Mouse (Mus musculus): ENCODE data around the gene Nptxr.

Gene Nptxr

GRCm38 (mm10) chr15:79804352-79805071, at the start of gene Nptxr:
TSS of gene Nptxr (minus strand) at chr15:79804766.
- DNase-seq (ENCODE audit: low read depth, low spot score), result peak; percentile 33

GRCm38 (mm10) chr15:79850143-79850542, 45.6 kb upstream of the Nptxr start:
- DNase-seq (ENCODE audit: low read depth, low spot score), result no peak

DNA sequence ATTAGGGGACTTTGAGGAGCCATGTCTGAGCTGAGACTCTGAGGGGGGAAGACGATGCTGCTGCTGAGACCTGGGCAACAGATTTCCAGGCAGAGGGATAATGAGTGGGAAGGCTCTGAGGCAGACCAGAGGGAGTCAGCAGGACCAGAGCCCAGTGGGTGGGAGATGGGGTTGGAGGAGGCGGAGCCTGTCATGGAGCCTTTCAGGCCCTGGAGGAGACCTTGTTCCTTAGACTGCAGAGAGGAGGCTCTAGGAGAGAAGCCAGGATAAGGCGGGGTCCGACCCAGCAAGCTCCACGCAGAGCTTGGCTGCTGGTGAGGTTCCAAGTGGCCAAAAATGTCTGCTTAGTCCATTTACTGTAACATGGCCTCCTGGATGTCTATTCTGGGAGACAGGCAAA, 42.5 kb upstream of the Nptxr start:
- no peak for DNase-seq (ENCODE audit: low read depth, low spot score)

GRCm38 (mm10) chr15:79845986-79846385, 41.4 kb upstream of the Nptxr start:
- no peak for DNase-seq (ENCODE audit: low read depth, low spot score)

GRCm38 (mm10) chr15:79842985-79843384, 38.4 kb upstream of the Nptxr start:
- no peak for DNase-seq (ENCODE audit: low read depth, low spot score)

DNA sequence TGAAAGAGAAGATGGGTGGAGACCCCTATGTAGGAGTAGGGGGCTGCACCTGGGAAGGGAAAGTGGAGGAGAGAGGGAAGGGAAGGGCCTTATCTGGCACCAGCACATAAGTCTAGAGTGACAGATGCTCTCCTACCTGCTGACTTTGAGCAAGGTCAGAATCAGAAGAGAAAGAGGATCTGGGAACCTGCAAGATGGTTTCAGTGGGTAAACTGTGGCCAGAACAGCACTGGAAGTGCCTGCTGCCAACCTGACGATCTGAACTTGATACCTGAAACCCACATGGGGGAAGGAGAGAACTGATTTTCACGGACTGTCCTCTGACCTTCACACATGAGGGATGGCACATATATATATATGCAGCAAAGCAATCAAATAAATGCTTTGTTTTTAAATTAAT, 35.7 kb upstream of the Nptxr start:
- DNase-seq (ENCODE audit: low read depth, low spot score), result no peak

DNA sequence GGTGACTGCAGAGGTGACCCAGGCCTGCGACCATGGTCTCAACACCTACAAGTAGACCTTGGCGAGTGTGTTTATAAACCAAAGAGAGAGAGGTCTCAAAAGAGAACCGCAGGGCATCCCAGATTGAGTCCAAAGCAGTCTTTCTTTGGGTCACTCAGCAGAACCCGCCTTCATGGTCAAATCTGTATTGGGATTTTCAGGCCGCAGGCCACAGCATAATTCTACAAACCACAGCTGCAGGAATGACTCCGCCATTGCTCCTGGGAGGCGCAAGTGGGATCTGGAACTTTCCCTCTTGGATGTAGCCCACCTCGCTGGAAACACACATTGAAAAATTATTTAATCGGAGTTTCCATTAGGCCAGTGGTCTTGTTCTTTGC, 30.3 kb upstream of the Nptxr start:
- DNase-seq (ENCODE audit: low read depth, low spot score), result no peak

DNA sequence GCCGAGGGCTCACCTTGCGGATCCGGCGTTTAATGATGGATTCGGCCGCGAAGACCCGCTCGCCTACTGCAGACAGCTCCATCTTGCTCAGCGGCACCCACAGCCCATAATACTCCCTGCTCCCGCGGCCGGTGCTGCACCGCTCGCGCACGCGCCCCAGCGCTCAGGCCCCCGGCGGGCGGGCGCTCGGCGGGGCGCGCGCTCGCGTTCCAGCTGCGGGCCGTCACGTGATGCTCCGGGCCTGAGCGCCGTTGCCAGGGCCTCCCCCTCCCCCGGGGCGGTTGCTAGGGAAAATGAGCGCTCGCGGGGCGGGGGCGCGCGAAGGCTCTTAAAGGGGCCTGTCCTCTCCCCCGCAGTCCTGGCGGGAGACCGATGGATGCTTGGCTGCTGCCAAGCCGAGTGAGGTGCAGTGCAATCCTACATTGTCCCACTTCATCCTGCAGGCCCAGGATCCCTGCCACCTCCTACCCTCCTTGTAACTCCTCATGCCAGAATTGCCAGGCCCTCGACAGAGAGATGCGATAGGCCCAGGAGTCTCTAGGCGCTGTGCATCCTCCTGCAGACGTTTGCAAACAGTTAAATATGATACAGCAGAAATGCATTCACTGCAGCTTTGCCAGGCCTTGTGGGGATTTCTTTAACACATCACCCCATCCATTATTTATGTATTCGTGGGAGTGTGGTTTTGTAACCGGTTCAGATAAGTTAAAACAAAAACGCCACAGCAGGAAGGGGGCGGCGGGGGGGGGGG, 29.7 kb upstream of the Nptxr start, which contains the start of the genes Npcd and Cbx6:
Gene Npcd (minus strand): TSS at position 108 of the 751 bp plus-strand sequence.
Gene Cbx6 (minus strand): TSS at position 559 of the 751 bp plus-strand sequence.
- DNase-seq (ENCODE audit: low read depth, low spot score), result peak; percentile 93

DNA sequence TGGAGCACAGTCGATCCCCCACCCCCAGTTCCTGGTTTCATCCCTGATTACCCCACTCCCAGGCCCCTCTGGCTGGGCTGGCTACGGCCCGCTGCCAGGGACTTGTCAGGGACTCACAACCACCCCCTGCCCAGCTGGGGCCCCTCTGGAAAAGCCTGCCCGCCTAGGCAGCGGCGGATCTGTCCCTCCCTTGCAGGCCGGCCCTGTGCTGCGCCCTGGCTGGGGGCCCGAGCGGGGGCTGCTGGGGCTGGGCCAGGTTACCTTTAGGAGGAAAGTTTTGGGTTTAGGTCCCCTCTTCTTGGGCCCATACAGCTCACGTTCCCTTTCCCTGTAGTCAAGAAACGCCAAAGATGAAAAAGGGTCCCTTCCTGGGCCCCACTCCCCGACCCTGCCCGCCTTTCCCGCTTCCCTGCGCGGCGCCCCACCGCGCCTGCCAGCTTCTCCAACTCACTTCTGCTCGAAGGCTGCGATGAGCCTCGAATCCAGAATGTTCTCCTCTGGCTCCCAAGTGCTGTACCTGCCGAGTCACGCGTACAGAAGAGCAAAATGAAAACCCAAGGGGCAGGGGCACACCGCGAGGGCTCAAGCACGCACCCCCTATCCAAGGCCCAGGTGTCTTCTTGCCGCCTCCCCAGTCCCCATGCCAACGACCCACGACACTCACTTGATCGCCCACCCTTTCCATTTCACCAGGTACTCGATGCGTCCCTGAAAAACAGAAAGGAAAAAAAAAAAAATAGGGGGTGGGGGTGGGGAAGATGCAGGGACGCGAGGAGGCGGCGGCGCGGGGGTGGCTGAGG, 28.9 kb upstream of the Nptxr start:
- DNase-seq (ENCODE audit: low read depth, low spot score), result no peak

- peak; percentile 69 for DNase-seq (ENCODE audit: low read depth, low spot score)
Measured at GRCm38 (mm10) chr15:79832064-79832900, 27.7 kb upstream of the Nptxr start.

DNA sequence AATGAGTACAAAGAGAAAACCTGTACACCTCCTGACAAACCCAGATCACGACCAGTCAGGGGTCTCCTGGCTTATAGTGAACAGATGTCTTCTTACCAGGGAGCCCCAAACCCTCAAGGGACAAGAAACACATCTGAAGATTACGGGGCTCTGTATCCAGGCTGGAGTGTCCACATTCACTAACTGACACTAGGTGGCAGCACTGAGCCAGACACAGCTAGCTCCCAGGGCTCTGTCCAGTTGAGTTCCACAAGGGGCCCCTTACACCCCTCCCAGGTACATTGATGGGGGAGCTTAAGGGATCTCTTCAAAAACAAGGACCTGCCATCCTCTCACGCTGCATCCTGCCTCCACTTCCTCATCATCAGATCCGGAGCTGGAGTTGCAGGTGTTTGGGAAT, 25.8 kb upstream of the Nptxr start:
- DNase-seq (ENCODE audit: low read depth, low spot score), result peak; percentile 80

DNA sequence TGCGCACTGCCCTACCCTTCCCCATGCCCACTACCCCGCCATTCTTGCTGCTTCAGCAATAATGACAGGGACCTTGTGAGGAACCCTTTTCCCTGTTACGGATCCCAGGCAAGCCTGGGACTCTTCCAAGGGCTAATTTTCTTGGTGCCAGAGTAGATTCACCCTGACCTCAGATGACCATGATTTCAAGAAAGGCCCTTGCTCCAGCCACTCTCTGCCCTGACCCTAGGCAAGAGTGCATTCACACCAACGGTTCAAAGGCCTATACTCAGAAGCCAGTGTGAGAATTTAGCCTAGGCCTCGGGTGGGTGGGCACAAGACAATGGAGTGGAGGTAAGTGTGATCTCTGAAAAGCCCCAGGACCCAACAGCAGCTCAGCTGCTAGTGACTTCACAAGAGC, 24.9 kb upstream of the Nptxr start:
- no peak for DNase-seq (ENCODE audit: low read depth, low spot score)

GRCm38 (mm10) chr15:79828366-79829035, 23.9 kb upstream of the Nptxr start:
- no peak for DNase-seq (ENCODE audit: low read depth, low spot score)

- no peak for DNase-seq (ENCODE audit: low read depth, low spot score)
Measured at GRCm38 (mm10) chr15:79827778-79828210, 23.2 kb upstream of the Nptxr start.

GRCm38 (mm10) chr15:79827061-79827777, 22.7 kb upstream of the Nptxr start:
- no peak for DNase-seq (ENCODE audit: low read depth, low spot score)

GRCm38 (mm10) chr15:79826221-79826935, 21.8 kb upstream of the Nptxr start:
- no peak for DNase-seq (ENCODE audit: low read depth, low spot score)

DNA sequence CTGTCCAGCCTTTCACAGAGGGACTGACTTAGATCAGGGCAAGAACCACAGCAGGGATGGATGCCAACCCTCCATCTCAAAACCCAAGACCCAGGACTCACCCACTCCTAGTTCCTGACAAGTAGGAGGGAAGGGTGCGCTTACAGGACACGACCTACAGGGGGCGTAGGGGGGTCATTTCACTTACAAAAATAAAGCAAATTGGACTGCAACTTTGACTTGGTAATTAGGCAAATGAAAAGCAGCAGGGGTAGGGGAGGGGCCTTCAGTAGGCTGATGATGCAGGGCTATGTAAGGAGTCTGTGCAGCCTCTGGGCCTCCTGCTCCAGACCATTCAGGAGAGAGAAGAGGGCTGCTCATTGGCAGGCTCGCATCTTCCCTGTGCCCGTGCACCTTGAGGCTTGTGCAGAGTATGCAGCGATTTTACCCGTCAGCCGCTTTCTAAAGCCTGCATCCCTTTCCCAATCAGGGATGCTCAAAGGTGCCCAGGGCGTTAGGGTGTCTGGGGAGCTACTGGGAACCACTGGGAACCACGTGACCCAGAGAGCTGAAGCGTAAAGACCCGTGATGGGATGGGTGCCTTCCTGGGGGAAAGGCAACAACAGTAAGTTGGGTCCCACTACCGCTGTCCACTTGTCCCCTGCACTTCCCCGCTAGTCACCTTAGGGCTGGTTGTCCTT, 20.7 kb upstream of the Nptxr start:
- DNase-seq (ENCODE audit: low read depth, low spot score), result no peak

- DNase-seq (ENCODE audit: low read depth, low spot score), result no peak
Measured at GRCm38 (mm10) chr15:79823588-79824280, 19.2 kb upstream of the Nptxr start.
